Mouse (Mus musculus): ENCODE measurements around the gene Nufip2.
A peak's percentile ranks its signal among the peaks of the same experiment; 100 is the strongest.

Gene Nufip2

GRCm38 (mm10) chr11:77753469-77753868 is 67.5 kb downstream of the Nufip2 start:
- no peaks in the 10 kb centered on the region for H3K9me3 ChIP-seq (ENCODE audit: low read length)
- TF ChIP-seq CTCF (conservative IDR thresholded peaks at IDR 0.05; ENCODE audit: low read length) (no peak), NANOG (IDR thresholded peaks at IDR 0.05; ENCODE audit: borderline replicate concordance, low read length) (no peak), POU5F1 (IDR thresholded peaks at IDR 0.05; ENCODE audit: borderline replicate concordance, low read length) (no peak)
- H3K36me3 ChIP-seq (ENCODE audit: insufficient read depth, low read length) = no peaks in the 10 kb centered on the region
- no peaks in the 10 kb centered on the region for H3K27me3 ChIP-seq (ENCODE audit: insufficient read depth, low read length)
- no peak overlapping the region for H3K4me3 ChIP-seq (replicated peaks; ENCODE audit: low read length)
- H3K4me1 ChIP-seq (replicated peaks; ENCODE audit: low read depth, low read length) = peaks cover 18% of the 10 kb centered on the region

DNA sequence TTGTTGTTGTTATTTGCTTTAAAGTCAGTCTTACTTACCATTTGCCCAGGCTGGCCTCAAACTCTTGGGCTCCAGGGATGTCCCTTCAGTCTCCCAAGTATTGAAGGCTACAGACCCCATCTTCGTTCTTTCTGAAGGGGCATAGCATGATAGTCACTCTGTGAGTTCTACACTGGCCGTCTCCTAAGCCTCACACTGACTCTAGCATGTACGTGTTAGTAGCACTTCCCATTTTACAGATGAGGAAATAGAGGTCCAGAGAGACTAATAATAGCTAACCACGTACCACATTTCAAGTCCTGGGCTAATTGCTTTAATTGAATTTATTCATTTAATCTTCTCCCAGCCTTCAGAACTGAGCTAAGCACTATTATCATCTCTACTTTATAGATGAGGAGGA is 74.1 kb downstream of the Nufip2 start:
- Histone ChIP-seq H3K27me3 (ENCODE audit: insufficient read depth, low read length) (peaks cover 20% of the 10 kb centered on the region), H3K4me3 (replicated peaks; ENCODE audit: low read length) (no peak overlapping the region), H3K4me1 (replicated peaks; ENCODE audit: low read depth, low read length) (peaks cover 34% of the 10 kb centered on the region), H3K9me3 (ENCODE audit: low read length) (no peaks in the 10 kb centered on the region), H3K36me3 (ENCODE audit: insufficient read depth, low read length) (no peaks in the 10 kb centered on the region)
- TF ChIP-seq CTCF (conservative IDR thresholded peaks at IDR 0.05; ENCODE audit: low read length) (no peak), POU5F1 (IDR thresholded peaks at IDR 0.05; ENCODE audit: borderline replicate concordance, low read length) (no peak), NANOG (IDR thresholded peaks at IDR 0.05; ENCODE audit: borderline replicate concordance, low read length) (no peak)

- Histone ChIP-seq H3K4me3 (replicated peaks; ENCODE audit: low read length) (peak within 1 kb of the TSS; percentile 96), H3K36me3 (ENCODE audit: insufficient read depth, low read length) (no peaks in the 10 kb centered on the region), H3K27me3 (ENCODE audit: insufficient read depth, low read length) (peaks cover 20% of the 10 kb centered on the region), H3K9me3 (ENCODE audit: low read length) (no peaks in the 10 kb centered on the region), H3K4me1 (replicated peaks; ENCODE audit: low read depth, low read length) (peaks cover 51% of the 10 kb centered on the region)
- TF ChIP-seq CTCF (conservative IDR thresholded peaks at IDR 0.05; ENCODE audit: low read length) = no peak
- TF ChIP-seq NANOG (IDR thresholded peaks at IDR 0.05; ENCODE audit: borderline replicate concordance, low read length) = no peak
- TF ChIP-seq POU5F1 (IDR thresholded peaks at IDR 0.05; ENCODE audit: borderline replicate concordance, low read length) = no peak
These were observed 77.1 kb downstream of the Nufip2 start, which contains the start of gene Myo18a for GRCm38 (mm10) chr11:77762783-77763672. Gene Myo18a (plus strand): TSS chr11:77763246.

- peak overlapping the region; percentile 96 for H3K4me3 ChIP-seq (replicated peaks; ENCODE audit: low read length)
- H3K9me3 ChIP-seq (ENCODE audit: low read length) = no peaks in the 10 kb centered on the region
- peaks cover 43% of the 10 kb centered on the region for H3K4me1 ChIP-seq (replicated peaks; ENCODE audit: low read depth, low read length)
- H3K36me3 ChIP-seq (ENCODE audit: insufficient read depth, low read length) = no peaks in the 10 kb centered on the region
- H3K27me3 ChIP-seq (ENCODE audit: insufficient read depth, low read length) = peaks cover 20% of the 10 kb centered on the region
- no peak for TF ChIP-seq CTCF (conservative IDR thresholded peaks at IDR 0.05; ENCODE audit: low read length)
These were observed 77.9 kb downstream of the Nufip2 start for GRCm38 (mm10) chr11:77763673-77764340.

- TF ChIP-seq NANOG (IDR thresholded peaks at IDR 0.05; ENCODE audit: borderline replicate concordance, low read length) (no peak), CTCF (conservative IDR thresholded peaks at IDR 0.05; ENCODE audit: low read length) (no peak)
- no peaks in the 10 kb centered on the region for H3K36me3 ChIP-seq (ENCODE audit: insufficient read depth, low read length)
- peaks cover 48% of the 10 kb centered on the region for H3K4me1 ChIP-seq (replicated peaks; ENCODE audit: low read depth, low read length)
- no peaks in the 10 kb centered on the region for H3K9me3 ChIP-seq (ENCODE audit: low read length)
- peaks cover 20% of the 10 kb centered on the region for H3K27me3 ChIP-seq (ENCODE audit: insufficient read depth, low read length)
- peak overlapping the region; percentile 96 for H3K4me3 ChIP-seq (replicated peaks; ENCODE audit: low read length)
These were observed 78.9 kb downstream of the Nufip2 start for GRCm38 (mm10) chr11:77764694-77765458.

- H3K4me1 ChIP-seq (replicated peaks; ENCODE audit: low read depth, low read length) = peaks cover 53% of the 10 kb centered on the region
- peaks cover 20% of the 10 kb centered on the region for H3K27me3 ChIP-seq (ENCODE audit: insufficient read depth, low read length)
- H3K9me3 ChIP-seq (ENCODE audit: low read length) = no peaks in the 10 kb centered on the region
- H3K4me3 ChIP-seq (replicated peaks; ENCODE audit: low read length) = peak overlapping the region; percentile 79
- TF ChIP-seq POU5F1 (IDR thresholded peaks at IDR 0.05; ENCODE audit: borderline replicate concordance, low read length) = no peak
- TF ChIP-seq NANOG (IDR thresholded peaks at IDR 0.05; ENCODE audit: borderline replicate concordance, low read length) = no peak
- TF ChIP-seq CTCF (conservative IDR thresholded peaks at IDR 0.05; ENCODE audit: low read length) = no peak
- no peaks in the 10 kb centered on the region for H3K36me3 ChIP-seq (ENCODE audit: insufficient read depth, low read length)
These were observed 79.5 kb downstream of the Nufip2 start for GRCm38 (mm10) chr11:77765459-77765777.

GRCm38 (mm10) chr11:77766351-77767001 is 80.5 kb downstream of the Nufip2 start:
- Histone ChIP-seq H3K4me1 (replicated peaks; ENCODE audit: low read depth, low read length) (peaks cover 53% of the 10 kb centered on the region), H3K27me3 (ENCODE audit: insufficient read depth, low read length) (peaks cover 16% of the 10 kb centered on the region), H3K9me3 (ENCODE audit: low read length) (no peaks in the 10 kb centered on the region), H3K4me3 (replicated peaks; ENCODE audit: low read length) (peak overlapping the region; percentile 79), H3K36me3 (ENCODE audit: insufficient read depth, low read length) (no peaks in the 10 kb centered on the region)
- TF ChIP-seq POU5F1 (IDR thresholded peaks at IDR 0.05; ENCODE audit: borderline replicate concordance, low read length) (no peak), NANOG (IDR thresholded peaks at IDR 0.05; ENCODE audit: borderline replicate concordance, low read length) (no peak), CTCF (conservative IDR thresholded peaks at IDR 0.05; ENCODE audit: low read length) (no peak)

DNA sequence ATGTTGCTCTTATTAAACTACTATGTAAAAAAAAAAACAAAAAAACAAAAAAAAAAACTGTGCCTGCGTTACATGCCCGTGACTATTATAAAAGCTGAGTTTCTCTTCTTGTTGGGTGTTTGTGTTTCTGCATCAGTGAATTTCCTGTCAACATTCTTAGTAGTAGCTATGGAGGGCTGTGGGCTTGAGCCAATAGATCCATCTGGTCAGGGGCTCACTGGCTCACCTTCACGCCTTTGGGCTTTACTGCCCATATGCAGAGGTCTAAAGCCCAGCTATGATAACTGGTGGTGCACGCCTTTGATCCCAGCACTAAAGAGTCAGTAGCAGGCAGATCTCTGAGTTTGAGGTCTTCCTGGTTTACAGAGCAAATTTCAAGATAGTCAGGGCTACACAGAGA is 83.5 kb downstream of the Nufip2 start:
- Histone ChIP-seq H3K36me3 (ENCODE audit: insufficient read depth, low read length) (no peaks in the 10 kb centered on the region), H3K9me3 (ENCODE audit: low read length) (no peaks in the 10 kb centered on the region), H3K4me3 (replicated peaks; ENCODE audit: low read length) (no peak overlapping the region), H3K27me3 (ENCODE audit: insufficient read depth, low read length) (0 out of 2 replicates have a peak, but pooled peaks cover 3% of the 10 kb centered on the region), H3K4me1 (replicated peaks; ENCODE audit: low read depth, low read length) (peaks cover 49% of the 10 kb centered on the region)
- no peak for TF ChIP-seq CTCF (conservative IDR thresholded peaks at IDR 0.05; ENCODE audit: low read length)
- no peak for TF ChIP-seq POU5F1 (IDR thresholded peaks at IDR 0.05; ENCODE audit: borderline replicate concordance, low read length)
- no peak for TF ChIP-seq NANOG (IDR thresholded peaks at IDR 0.05; ENCODE audit: borderline replicate concordance, low read length)
